Mouse (Mus musculus) embryonic facial prominence, embryonic 11.5 days (tissue): ENCODE results near the gene Eid2b. TPM values are rescaled to one million over a fixed set of nuclear protein-coding genes. Genes with fewer than 3 reads are reported as not detected.

Source experiments
- ATAC-seq: fragments of 200-750 bp; cut with Nextera tagmentation; replicated peaks from 2 replicates; pipeline ENCODE4 v1.8.0; 2017; ENCODE audit warnings: low read depth; ENCODE audit not compliant: insufficient number of reproducible peaks, low FRiP score, low TSS enrichment
- DNase-seq: peaks from one replicate; pipeline ENCODE4 v3.0.0-alpha.2; 2015; ENCODE audit warnings: low spot score
- H3K27ac ChIP-seq: fragments of 300-500 bp; sonication (generic); replicated peaks from 2 replicates; pipeline ENCODE4 v1.5.1; 2014; ENCODE audit warnings: mild to moderate bottlenecking, low read depth, low read length, control low read depth
- H3K27me3 ChIP-seq: fragments of 300-500 bp; sonication (generic); 2 replicates; pipeline ENCODE4 v1.6.1; 2014; ENCODE audit warnings: mild to moderate bottlenecking, low read length, moderate library complexity, mixed read lengths; ENCODE audit not compliant: control insufficient read depth, insufficient read depth
- H3K36me3 ChIP-seq: fragments of 300-500 bp; sonication (generic); replicated peaks from 2 replicates; pipeline ENCODE4 v1.6.1; 2014; ENCODE audit warnings: low read depth, mild to moderate bottlenecking, low read length, moderate library complexity, mixed read lengths; ENCODE audit not compliant: control insufficient read depth, insufficient read depth
- H3K4me1 ChIP-seq: fragments of 300-500 bp; sonication (generic); 2 replicates; pipeline ENCODE4 v1.6.1; 2014; ENCODE audit warnings: low read length, mixed read lengths; ENCODE audit not compliant: control insufficient read depth, insufficient read depth
- H3K4me2 ChIP-seq: fragments of 300-500 bp; sonication (generic); 2 replicates; pipeline ENCODE4 v1.6.1; 2014; ENCODE audit warnings: low read depth, mild to moderate bottlenecking, control low read depth, low read length, moderate library complexity
- H3K4me3 ChIP-seq: fragments of 300-500 bp; sonication (generic); 2 replicates; pipeline ENCODE4 v1.5.1; 2014; ENCODE audit warnings: low read depth, low read length, control low read depth
- H3K9ac ChIP-seq: fragments of 300-500 bp; sonication (generic); replicated peaks from 2 replicates; pipeline ENCODE4 v1.6.1; 2014; ENCODE audit warnings: mild to moderate bottlenecking, control low read depth, low read length
- H3K9me3 ChIP-seq: fragments of 300-500 bp; sonication (generic); replicated peaks from 2 replicates; pipeline ENCODE4 v1.6.1; 2016; ENCODE audit warnings: mild to moderate bottlenecking, low read length, inconsistent platforms, mixed read lengths; ENCODE audit not compliant: control insufficient read depth
- WGBS: fragments of 180-500 bp; shearing (Covaris S2); extraction: QIAGEN DNeasy Blood & Tissue Kit; methylation state at CpG from one replicate; pipeline ENCODE4 v1.1.7; 2014; 5-methylcytosine and 5-hydroxymethylcytosine counted together
- polyA plus RNA-seq: library from polyadenylated mRNA; unstranded; fragments of >200 nt; fragmentation: Nextera tagmentation; extraction: Ambion mirVana; gene quantifications from 2 replicates; pipeline ENCODE4 v1.2.1, GENCODE M21; 2014

Eid2b gene
- polyA plus RNA-seq, 1 experiment from 2014 or later: 17.5 TPM

- Histone ChIP-seq H3K36me3 (peaks cover 38% of the 10 kb centered on the region), H3K9me3 (no peaks in the 10 kb centered on the region), H3K4me1 (no peaks in the 10 kb centered on the region), H3K27ac (no peak overlapping the region), H3K4me2 (no peak overlapping the region), H3K4me3 (no peak overlapping the region), H3K9ac (no peak overlapping the region), H3K27me3 (no peaks in the 10 kb centered on the region)
- ATAC-seq (no peak), DNase-seq (no peak)
- WGBS: 94% methylated on average over 8 of the region's 8 CpGs
Measured at GRCm38 (mm10) chr7:28325293-28325692, 47.8 kb downstream of the Eid2b start.

GRCm38 (mm10) chr7:28326457-28326856, 48.9 kb downstream of the Eid2b start:
- no peaks in the 10 kb centered on the region for H3K27me3 ChIP-seq
- no peak overlapping the region for H3K9ac ChIP-seq
- H3K27ac ChIP-seq: no peak overlapping the region
- DNase-seq (peak; percentile 19), ATAC-seq (no peak)
- H3K4me1 ChIP-seq: no peaks in the 10 kb centered on the region
- no peak overlapping the region for H3K4me2 ChIP-seq
- 79% methylated on average over 4 of the region's 4 CpGs for WGBS
- H3K4me3 ChIP-seq: no peak overlapping the region
- H3K36me3 ChIP-seq: peaks cover 39% of the 10 kb centered on the region
- H3K9me3 ChIP-seq: no peaks in the 10 kb centered on the region

- Histone ChIP-seq H3K4me3 (no peak overlapping the region), H3K36me3 (peaks cover 26% of the 10 kb centered on the region), H3K27me3 (no peaks in the 10 kb centered on the region), H3K9me3 (no peaks in the 10 kb centered on the region), H3K27ac (no peak overlapping the region), H3K4me2 (no peak overlapping the region), H3K4me1 (no peaks in the 10 kb centered on the region), H3K9ac (no peak overlapping the region)
- DNase-seq: no peak
- WGBS: 98% methylated on average over 2 of the region's 2 CpGs
- ATAC-seq: no peak
Measured at GRCm38 (mm10) chr7:28328260-28328659, 50.7 kb downstream of the Eid2b start.

Other genes with a start within 250 kb of the Eid2b start
- 412 and 422 TPM in 2 replicates for gene Psmc4, start 227.6 kb upstream of the Eid2b start, polyA plus RNA-seq
- gene Fcgbp, start 206.5 kb upstream of the Eid2b start, polyA plus RNA-seq: 0.15 and 0.18 TPM in 2 replicates
- gene 9530053A07Rik, start 148.3 kb upstream of the Eid2b start, polyA plus RNA-seq: 0.06 TPM in 1 of 2 replicates, not detected in the other
- 40.5 and 46.6 TPM in 2 replicates for gene Fbl, start 108.0 kb upstream of the Eid2b start, polyA plus RNA-seq
- gene Dyrk1b, start 98.3 kb upstream of the Eid2b start, polyA plus RNA-seq: 14.1 and 14.3 TPM in 2 replicates
- 10.4 and 19.9 TPM in 2 replicates for gene Eid2, start 9.9 kb upstream of the Eid2b start, polyA plus RNA-seq
- not detected in 2 replicates for gene Selenov, start 13.4 kb downstream of the Eid2b start, polyA plus RNA-seq
- 9.9 and 11.8 TPM in 2 replicates for gene Dll3, start 24.5 kb downstream of the Eid2b start, polyA plus RNA-seq
- 172 and 177 TPM in 2 replicates for gene Timm50, start 34.3 kb downstream of the Eid2b start, polyA plus RNA-seq
- gene Supt5, start 61.0 kb downstream of the Eid2b start, polyA plus RNA-seq: 72.3 and 73.9 TPM in 2 replicates
- 988 and 991 TPM in 2 replicates for gene Rps16, start 72.9 kb downstream of the Eid2b start, polyA plus RNA-seq
- gene Plekhg2, start 94.9 kb downstream of the Eid2b start, polyA plus RNA-seq: 38.8 and 50.0 TPM in 2 replicates
- gene Zfp36, start 102.5 kb downstream of the Eid2b start, polyA plus RNA-seq: 4.7 and 5.5 TPM in 2 replicates
- gene Med29, start 115.0 kb downstream of the Eid2b start, polyA plus RNA-seq: 50.1 and 50.6 TPM in 2 replicates
- 80.0 and 81.4 TPM in 2 replicates for gene Paf1, start 115.2 kb downstream of the Eid2b start, polyA plus RNA-seq
- 8.3 and 8.9 TPM in 2 replicates for gene Gmfg, start 159.7 kb downstream of the Eid2b start, polyA plus RNA-seq
- gene Lrfn1, start 174.2 kb downstream of the Eid2b start, polyA plus RNA-seq: 4.4 and 5.7 TPM in 2 replicates
- gene Ifnl2, start 232.7 kb downstream of the Eid2b start, polyA plus RNA-seq: not detected in 2 replicates
- gene Ifnl3, start 245.1 kb downstream of the Eid2b start, polyA plus RNA-seq: not detected in 2 replicates